In genomic region chr10:40855616-40856015, GRCm38 (mm10) we compare ENCODE assay signal across 28 mouse cellular contexts. TPM values are rescaled to one million over a fixed set of nuclear protein-coding genes. Genes with fewer than 3 reads are reported as not detected.
"Had no signal": no experiment of that assay in that cellular context is flagged by ENCODE, and none has a peak within 500 bp of the region (broad histone marks: within the 10 kb centered on the region; RNA-seq: fewer than 3 reads in every experiment).

No protein-coding gene starts in this region.

- H3K4me2 ChIP-seq: heart, embryonic 11.5 days; heart, embryonic 13.5 days; heart, embryonic 15.5 days; hindbrain, embryonic 12.5 days; hindbrain, embryonic 14.5 days; intestine, embryonic 15.5 days; kidney, embryonic 15.5 days; limb, embryonic 13.5 days; limb, embryonic 15.5 days; liver, embryonic 12.5 days had no signal

- H3K4me3 ChIP-seq: gastrocnemius, adult 2 months; heart, adult 2 months; heart, embryonic 13.5 days; heart, embryonic 15.5 days; hindbrain, embryonic 10.5 days; hindbrain, embryonic 12.5 days; intestine, embryonic 15.5 days; kidney, embryonic 15.5 days; limb, embryonic 13.5 days; limb, embryonic 15.5 days; liver, embryonic 12.5 days had no signal

- H3K4me1 ChIP-seq: hindbrain, embryonic 10.5 days; hindbrain, embryonic 12.5 days; intestine, embryonic 15.5 days; kidney, embryonic 15.5 days; limb, embryonic 13.5 days; limb, embryonic 15.5 days; liver, embryonic 12.5 days had no signal

- H3K36me3 ChIP-seq: hindbrain, embryonic 12.5 days; intestine, embryonic 15.5 days; limb, embryonic 15.5 days had no signal

- ATAC-seq: hindbrain, embryonic 16.5 days; inflammation-experienced regulatory T-cells, adult 6 months; intestine, embryonic 15.5 days; intestine, postnatal 0 days; liver, embryonic 12.5 days had no signal

- H3K9me3 ChIP-seq: heart, embryonic 13.5 days; heart, embryonic 15.5 days; hindbrain, embryonic 10.5 days; hindbrain, embryonic 12.5 days; intestine, embryonic 15.5 days; kidney, embryonic 15.5 days; limb, embryonic 13.5 days; limb, embryonic 15.5 days; liver, embryonic 12.5 days had no signal

- DNase-seq: gastrocnemius, adult 2 months; gastrocnemius, postnatal 10 days; gastrocnemius, postnatal 25 days; heart, adult 2 months; heart, postnatal 14 days; heart, postnatal 4 days; kidney, adult 8-10 months; kidney, postnatal 4 days; layer of hippocampus, adult 9-11 months; layer of hippocampus, postnatal 36 days; left cerebral cortex, postnatal 4 days had no signal

- H3K27me3 ChIP-seq: heart, embryonic 13.5 days; heart, embryonic 15.5 days; hindbrain, embryonic 12.5 days; intestine, embryonic 15.5 days; kidney, embryonic 15.5 days; limb, embryonic 13.5 days; limb, embryonic 15.5 days; liver, embryonic 12.5 days had no signal

- H3K9ac ChIP-seq: heart, embryonic 13.5 days; heart, embryonic 15.5 days; hindbrain, embryonic 12.5 days; hindbrain, embryonic 14.5 days; intestine, embryonic 15.5 days; kidney, embryonic 15.5 days; limb, embryonic 13.5 days; limb, embryonic 15.5 days; liver, embryonic 12.5 days; liver, embryonic 14.5 days had no signal

- H3K27ac ChIP-seq: gastrocnemius, adult 2 months; heart, adult 2 months; heart, embryonic 13.5 days; heart, embryonic 15.5 days; hindbrain, embryonic 10.5 days; hindbrain, embryonic 12.5 days; hindbrain, embryonic 14.5 days; intestine, embryonic 15.5 days; kidney, embryonic 15.5 days; kidney, postnatal 0 days; limb, embryonic 13.5 days; limb, embryonic 15.5 days; liver, embryonic 12.5 days; liver, embryonic 14.5 days had no signal

RNA-seq across cellular contexts. Expression of gene Wasf1, which starts 27.7 kb away (rescaled TPM):
- total RNA-seq: granulocyte monocyte progenitor cell, adult 5-6 weeks had no signal
